Mouse (Mus musculus): Measurements from ENCODE around the gene Igfbp6.

- no peak for TF ChIP-seq POLR2A (IDR thresholded peaks at IDR 0.05; ENCODE audit: low read depth, low read length)
- no peak for TF ChIP-seq CTCF (IDR thresholded peaks at IDR 0.05; ENCODE audit: extremely low read depth, insufficient read depth, insufficient read length, insufficient replicate concordance)
Measured at GRCm38 (mm10) chr15:102126303-102126702, 17.9 kb upstream of the Igfbp6 start.
